Mouse (Mus musculus): Measurements from ENCODE around the gene Mrpl9. TPM values are rescaled to one million over a fixed set of nuclear protein-coding genes. Genes with fewer than 3 reads are reported as not detected.
A peak's percentile ranks its signal among the peaks of the same experiment; 100 is the strongest.

The Mrpl9 gene
- 101 TPM for polyA plus RNA-seq (2021)

- no peak for TF ChIP-seq CTCF (IDR thresholded peaks at IDR 0.05)
- ChIA-PET POLR2A (interaction anchor here (0.5 to 2.0 kb wide), 12 partner anchors 15 to 216 kb away, joined by 3 to 9 read pairs (median 3); no protein-coding TSS in a partner anchor), CTCF (interaction anchor here (0.7 to 2.4 kb wide), 3 partner anchors 14 to 118 kb away, joined by 4 to 9 read pairs (median 4); no protein-coding TSS in a partner anchor)
- in situ Hi-C loops (cut with MboI; ENCODE audit: low pct_unique_long_range_greater_than_20kb), result loop anchor here (5.0 kb wide), 1 partner anchor 76 kb away; no protein-coding TSS in a partner anchor
- H3K27me3 ChIP-seq, result peaks cover 16% of the 10 kb centered on the region
- peak; percentile 92 for ATAC-seq
- DNase-seq (ENCODE audit: low read depth, low spot score), result peak; percentile 79
These were observed at the start of gene Mrpl9 for GRCm38 (mm10) chr3:94442951-94443596. Gene Mrpl9 (plus strand): TSS chr3:94443318.

- in situ Hi-C loops (cut with MboI; ENCODE audit: low pct_unique_long_range_greater_than_20kb), result no loop called here
These were observed 46.8 kb upstream of the Mrpl9 start for GRCm38 (mm10) chr3:94396336-94396735.

GRCm38 (mm10) chr3:94396851-94397250 lies 46.3 kb upstream of the Mrpl9 start:
- CTCF ChIA-PET, result interaction anchor here (1.4 to 2.1 kb wide), 2 partner anchors 16 to 30 kb away, joined by 3 to 4 read pairs; partner anchors contain the start of gene Tdrkh
- in situ Hi-C loops (cut with MboI; ENCODE audit: low pct_unique_long_range_greater_than_20kb), result no loop called here
- no peak for ATAC-seq
- TF ChIP-seq CTCF (IDR thresholded peaks at IDR 0.05), result no peak
- no peak for DNase-seq (ENCODE audit: low read depth, low spot score)
- H3K27me3 ChIP-seq, result peaks cover 31% of the 10 kb centered on the region
- POLR2A ChIA-PET, result no interaction called here

More at GRCm38 (mm10) chr3:94396336-94396735, 46.8 kb upstream of the Mrpl9 start:
- CTCF ChIA-PET, result interaction anchor here (1.4 kb wide), 1 partner anchor 30 kb away, joined by 3 read pairs; no protein-coding TSS in a partner anchor
- no peak for TF ChIP-seq CTCF (IDR thresholded peaks at IDR 0.05)
- POLR2A ChIA-PET, result no interaction called here
- peaks cover 28% of the 10 kb centered on the region for H3K27me3 ChIP-seq
- DNase-seq (ENCODE audit: low read depth, low spot score), result no peak
- ATAC-seq, result no peak

DNA sequence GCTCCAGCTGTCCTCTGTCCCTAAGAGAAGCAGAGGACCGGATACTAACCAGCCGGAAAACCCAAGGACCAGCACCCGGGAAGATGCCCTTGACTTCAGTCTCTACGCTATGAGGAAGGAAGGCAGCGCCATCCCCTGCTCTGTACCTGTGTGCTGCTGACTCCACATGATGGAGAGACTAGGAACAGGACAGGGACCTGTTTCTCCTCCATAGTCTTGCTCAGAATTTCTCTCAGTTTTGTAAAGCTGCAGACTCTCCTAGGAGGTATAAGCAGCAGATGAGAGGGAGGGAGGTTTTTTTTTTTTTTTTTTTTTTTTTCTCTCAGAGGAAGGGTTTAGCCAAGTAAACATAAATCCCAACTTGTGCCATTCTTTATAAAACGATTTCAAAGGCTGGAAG lies 44.9 kb upstream of the Mrpl9 start, which contains the start of gene Lingo4:
TSS of gene Lingo4 (plus strand) at position 301 of the 400 bp plus-strand sequence.
- ATAC-seq, result no peak
- POLR2A ChIA-PET, result no interaction called here
- TF ChIP-seq CTCF (IDR thresholded peaks at IDR 0.05), result no peak

DNA sequence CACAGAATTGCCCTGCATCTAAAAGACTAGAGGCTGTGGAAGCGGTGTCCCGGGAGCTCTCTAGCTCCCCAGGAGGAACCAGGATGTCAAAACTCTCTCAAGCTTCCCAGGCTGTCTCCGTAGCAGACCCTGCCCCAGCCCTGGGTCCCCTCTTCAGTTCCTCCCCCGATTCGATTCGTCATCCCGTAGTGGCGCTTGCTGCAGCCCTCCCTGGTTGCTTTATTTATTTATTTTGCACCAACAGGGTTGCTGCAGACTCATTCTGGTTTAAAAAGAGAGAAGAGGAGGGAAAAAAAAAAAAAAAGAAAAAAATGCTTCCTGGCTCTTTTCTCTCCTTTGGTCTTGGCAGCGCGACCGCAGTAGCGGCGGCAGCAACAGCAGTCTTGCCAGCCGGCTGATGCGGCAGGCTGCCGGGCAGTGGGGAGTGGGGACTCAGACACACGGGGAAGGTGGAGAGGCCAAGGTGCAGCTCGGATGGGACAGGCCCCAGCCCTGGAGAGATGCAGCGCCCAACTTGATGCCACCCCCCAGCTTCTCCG lies 44.1 kb upstream of the Mrpl9 start:
- no peak for ATAC-seq

More for the DNA sequence above, 44.9 kb upstream of the Mrpl9 start, which contains the start of gene Lingo4:
- in situ Hi-C loops (cut with MboI; ENCODE audit: low pct_unique_long_range_greater_than_20kb), result no loop called here
- H3K27me3 ChIP-seq, result peaks cover 39% of the 10 kb centered on the region
- no peak for DNase-seq (ENCODE audit: low read depth, low spot score)
- CTCF ChIA-PET, result interaction anchor here (2.1 kb wide), 1 partner anchor 14 kb away, joined by 4 read pairs; the partner anchor contains the start of gene Tdrkh

DNA sequence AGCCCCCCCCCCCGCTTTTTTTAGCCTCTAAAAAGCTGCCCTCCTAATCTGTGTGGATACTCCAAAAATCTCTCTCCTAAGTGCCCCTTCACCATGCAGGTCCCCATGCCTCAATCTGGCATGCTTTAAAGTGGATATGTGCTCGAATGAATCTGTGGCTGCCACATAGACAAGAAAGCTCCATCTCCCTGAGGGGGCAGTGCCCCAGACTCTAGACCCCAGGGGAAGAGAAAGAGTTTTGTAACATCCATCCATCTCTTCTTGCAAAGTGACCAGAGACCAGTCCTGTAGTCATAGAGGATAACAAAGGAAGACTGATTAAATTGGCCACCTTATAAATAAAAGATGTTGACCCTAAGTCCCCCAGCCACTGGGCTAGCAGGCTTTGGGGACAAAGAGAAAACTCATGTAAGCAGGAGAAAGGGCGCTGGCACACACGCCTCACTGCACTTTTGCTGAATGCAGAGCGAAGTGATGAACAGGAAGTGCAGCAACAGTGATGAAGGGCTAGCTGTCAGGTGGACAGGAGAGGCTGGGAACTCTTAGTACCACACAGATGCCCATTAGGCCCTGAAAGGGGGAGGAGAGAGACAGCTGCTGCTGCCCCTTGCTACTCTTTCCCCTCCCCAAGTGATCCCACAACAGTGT lies 43.3 kb upstream of the Mrpl9 start:
- H3K27me3 ChIP-seq, result peaks cover 39% of the 10 kb centered on the region
- ChIA-PET CTCF (interaction anchor here (1.0 to 1.7 kb wide), 3 partner anchors 12 to 31 kb away, joined by 3 to 5 read pairs (median 3); no protein-coding TSS in a partner anchor), POLR2A (no interaction called here)
- no peak for ATAC-seq
- in situ Hi-C loops (cut with MboI; ENCODE audit: low pct_unique_long_range_greater_than_20kb), result no loop called here
- no peak for DNase-seq (ENCODE audit: low read depth, low spot score)
- no peak for TF ChIP-seq CTCF (IDR thresholded peaks at IDR 0.05)

More for the DNA sequence above, 44.1 kb upstream of the Mrpl9 start:
- ChIA-PET POLR2A (no interaction called here), CTCF (interaction anchor here (1.0 to 2.1 kb wide), 4 partner anchors 11 to 31 kb away, joined by 3 to 5 read pairs (median 4); partner anchors contain the start of gene Tdrkh)
- no peak for DNase-seq (ENCODE audit: low read depth, low spot score)
- peaks cover 39% of the 10 kb centered on the region for H3K27me3 ChIP-seq
- in situ Hi-C loops (cut with MboI; ENCODE audit: low pct_unique_long_range_greater_than_20kb), result no loop called here
- TF ChIP-seq CTCF (IDR thresholded peaks at IDR 0.05), result no peak

DNA sequence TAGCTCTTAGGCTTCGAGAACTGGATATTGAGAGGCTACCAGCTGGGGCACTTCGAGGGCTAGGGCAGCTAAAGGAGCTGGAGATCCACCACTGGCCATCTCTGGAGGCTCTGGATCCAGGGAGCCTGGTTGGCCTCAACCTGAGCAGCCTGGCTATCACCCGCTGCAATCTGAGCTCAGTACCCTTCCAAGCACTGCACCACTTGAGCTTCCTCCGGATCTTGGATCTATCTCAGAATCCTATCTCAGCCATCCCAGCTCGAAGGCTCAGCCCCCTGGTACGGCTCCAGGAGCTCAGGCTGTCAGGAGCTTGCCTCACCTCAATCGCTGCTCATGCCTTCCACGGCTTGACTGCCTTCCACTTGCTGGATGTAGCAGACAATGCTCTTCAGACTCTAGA lies 40.7 kb upstream of the Mrpl9 start:
- DNase-seq (ENCODE audit: low read depth, low spot score) (no peak), ATAC-seq (no peak)
- H3K27me3 ChIP-seq, result peaks cover 36% of the 10 kb centered on the region
- in situ Hi-C loops (cut with MboI; ENCODE audit: low pct_unique_long_range_greater_than_20kb), result no loop called here
- TF ChIP-seq CTCF (IDR thresholded peaks at IDR 0.05), result no peak
- ChIA-PET CTCF (interaction anchor here (0.9 kb wide), 1 partner anchor 18 kb away, joined by 3 read pairs; no protein-coding TSS in a partner anchor), POLR2A (no interaction called here)

- ChIA-PET POLR2A (no interaction called here), CTCF (interaction anchor here (0.8 to 1.2 kb wide), 3 partner anchors 13 to 29 kb away, joined by 3 to 5 read pairs (median 3); no protein-coding TSS in a partner anchor)
- TF ChIP-seq CTCF (IDR thresholded peaks at IDR 0.05), result no peak
- no peak for DNase-seq (ENCODE audit: low read depth, low spot score)
- in situ Hi-C loops (cut with MboI; ENCODE audit: low pct_unique_long_range_greater_than_20kb), result no loop called here
- ATAC-seq, result no peak
- H3K27me3 ChIP-seq, result peaks cover 25% of the 10 kb centered on the region
These were observed 38.6 kb upstream of the Mrpl9 start for GRCm38 (mm10) chr3:94404366-94405054.

DNA sequence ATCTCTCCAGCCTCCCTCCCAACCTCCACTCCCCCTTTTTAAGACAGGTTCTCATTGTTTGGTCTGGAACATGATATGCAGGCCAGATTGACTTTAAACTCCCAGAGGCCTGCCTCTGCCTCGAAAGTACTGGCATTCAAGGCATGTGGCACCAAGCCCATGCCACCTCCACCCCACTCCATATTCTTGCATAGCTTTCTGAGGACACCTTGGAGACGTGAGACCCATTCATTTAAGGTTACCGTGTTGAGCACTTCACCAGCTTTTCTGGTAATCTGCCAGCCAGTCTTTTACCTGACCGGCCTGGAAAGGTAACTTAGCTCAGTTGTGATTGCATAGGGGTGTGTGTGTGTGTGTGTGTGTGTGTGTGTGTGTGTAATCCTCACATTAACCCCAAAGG lies 37.6 kb upstream of the Mrpl9 start:
- CTCF ChIA-PET, result interaction anchor here (0.9 to 1.8 kb wide), 2 partner anchors 18 to 29 kb away, joined by 4 to 5 read pairs; no protein-coding TSS in a partner anchor
- H3K27me3 ChIP-seq, result peaks cover 16% of the 10 kb centered on the region
- TF ChIP-seq CTCF (IDR thresholded peaks at IDR 0.05), result no peak
- ATAC-seq (no peak), DNase-seq (ENCODE audit: low read depth, low spot score) (no peak)
- in situ Hi-C loops (cut with MboI; ENCODE audit: low pct_unique_long_range_greater_than_20kb), result no loop called here
- POLR2A ChIA-PET, result no interaction called here

- H3K27me3 ChIP-seq, result peaks cover 1% of the 10 kb centered on the region
- no peak for ATAC-seq
- in situ Hi-C loops (cut with MboI; ENCODE audit: low pct_unique_long_range_greater_than_20kb), result no loop called here
- CTCF ChIA-PET, result interaction anchor here (1.2 to 1.6 kb wide), 2 partner anchors 15 to 21 kb away, joined by 3 to 4 read pairs; partner anchors contain the start of gene Lingo4
- TF ChIP-seq CTCF (IDR thresholded peaks at IDR 0.05), result no peak
- POLR2A ChIA-PET, result no interaction called here
- no peak for DNase-seq (ENCODE audit: low read depth, low spot score)
These were observed 30.6 kb upstream of the Mrpl9 start for GRCm38 (mm10) chr3:94412530-94412929.

All from Patski (cell line).